Mouse (Mus musculus) small intestine, adult 2 months (tissue): ENCODE data around the gene Lce1d.

Experiments used
- CTCF ChIP-seq: fragments of 200-500 bp; IDR thresholded peaks from 2 replicates; pipeline ENCODE4 v1.5.1; 2012; ENCODE audit warnings: low read depth, mild to moderate bottlenecking, control low read depth, inconsistent platforms, low read length, moderate library complexity, mixed read lengths; ENCODE audit not compliant: insufficient replicate concordance, insufficient read length; ENCODE audit errors: extremely low read depth
- POLR2A ChIP-seq: fragments of 200-500 bp; IDR thresholded peaks from 2 replicates; pipeline ENCODE4 v1.6.1; 2012; ENCODE audit warnings: low read depth, mild to moderate bottlenecking, control low read depth, inconsistent platforms, low read length, moderate library complexity

GRCm38 (mm10) chr3:92639854-92640253 is 47.2 kb downstream of the Lce1d start:
- TF ChIP-seq CTCF: no peak
- TF ChIP-seq POLR2A: no peak
